Mouse (Mus musculus) kidney, adult 2 months (tissue): ENCODE results near the gene Ptn. TPM values are rescaled to one million over a fixed set of nuclear protein-coding genes. Genes with fewer than 3 reads are reported as not detected.

Source experiments
- DNase-seq: peaks from one replicate; pipeline ENCODE4 v3.0.0; 2021
- H3K27ac ChIP-seq: fragments of 200-500 bp; 2 replicates; pipeline ENCODE4 v1.5.1; 2012; ENCODE audit warnings: low read depth, low read length, control low read depth, inconsistent platforms; ENCODE audit not compliant: insufficient read depth
- H3K27me3 ChIP-seq: fragments of 200-500 bp; replicated peaks from 2 replicates; pipeline ENCODE4 v1.6.1; 2012; ENCODE audit warnings: mild to moderate bottlenecking, moderate library complexity, low read length, inconsistent platforms; ENCODE audit not compliant: control insufficient read depth, insufficient read depth
- H3K36me3 ChIP-seq: fragments of 200-500 bp; 2 replicates; pipeline ENCODE4 v1.6.1; 2012; ENCODE audit warnings: mild to moderate bottlenecking, moderate library complexity, low read length, inconsistent platforms; ENCODE audit not compliant: control insufficient read depth, insufficient read depth
- H3K4me1 ChIP-seq: fragments of 200-500 bp; 2 replicates; pipeline ENCODE4 v1.6.1; 2011; ENCODE audit warnings: low read length; ENCODE audit not compliant: control insufficient read depth, insufficient read depth
- H3K4me3 ChIP-seq: fragments of 200-500 bp; 2 replicates; pipeline ENCODE4 v1.5.1; 2011; ENCODE audit warnings: mild to moderate bottlenecking, low read depth, low read length, control low read depth; ENCODE audit not compliant: insufficient read depth
- CTCF ChIP-seq: fragments of 200-500 bp; conservative IDR thresholded peaks from 2 replicates; pipeline ENCODE4 v1.5.1; 2011; ENCODE audit warnings: low read depth, mild to moderate bottlenecking, control low read depth, low read length, moderate library complexity, mixed read lengths; ENCODE audit not compliant: insufficient read depth, insufficient read length
- POLR2A ChIP-seq: fragments of 200-500 bp; IDR thresholded peaks from one replicate; pipeline ENCODE4 v1.6.1; 2011; ENCODE audit warnings: low read depth, low read length, control low read depth
- WGBS: fragments of 180-500 bp; shearing (Covaris S2); methylation state at CpG from one replicate; pipeline ENCODE4 v1.1.7; 2018; 5-methylcytosine and 5-hydroxymethylcytosine counted together
- polyA plus RNA-seq: library from polyadenylated mRNA; depleted of rRNA; stranded (reverse); fragments of >200 nt; gene quantifications from 2 replicates; pipeline ENCODE4 v1.2.3, GENCODE M21; 2012; rRNA removed

Gene Ptn
- 1.6 TPM in 2 replicates for polyA plus RNA-seq

DNA sequence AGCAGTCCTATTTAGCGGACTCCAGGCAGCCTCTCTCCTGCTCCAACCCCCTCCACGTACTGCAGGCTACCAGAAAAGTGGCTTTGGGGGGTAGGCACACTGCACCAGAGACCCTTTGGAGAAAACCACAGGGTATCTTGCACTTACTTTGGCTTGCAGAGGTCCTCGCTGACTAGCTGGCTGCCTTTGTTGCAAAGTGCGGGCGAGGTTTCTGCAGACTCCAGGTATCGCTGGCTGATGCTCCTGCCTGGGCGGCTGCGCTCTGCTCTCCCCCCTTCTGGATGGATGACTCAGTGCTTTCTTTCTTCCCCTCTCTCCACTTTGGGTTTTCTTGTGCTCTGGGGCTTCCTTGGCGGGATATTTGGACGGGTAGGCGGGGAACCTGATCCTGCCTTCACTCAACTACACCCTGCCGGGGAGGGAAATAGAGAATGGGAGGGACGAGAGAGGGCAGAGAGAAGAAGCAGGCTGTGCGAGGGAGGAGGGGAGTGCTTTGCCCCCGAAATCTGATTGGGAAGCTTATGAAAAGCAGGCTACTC is at the start of gene Ptn:
Ptn (minus strand) TSS at position 474 of the 539 bp plus-strand sequence.
- no peaks in the 10 kb centered on the region for H3K36me3 ChIP-seq
- TF ChIP-seq CTCF (no peak), POLR2A (no peak)
- no peak within 1 kb of the TSS for H3K27ac ChIP-seq
- 9% methylated on average over 15 of the region's 15 CpGs for WGBS
- no peaks in the 10 kb centered on the region for H3K27me3 ChIP-seq
- H3K4me1 ChIP-seq: no peaks in the 10 kb centered on the region
- H3K4me3 ChIP-seq: peak within 1 kb of the TSS; percentile 18
- DNase-seq: no peak

DNA sequence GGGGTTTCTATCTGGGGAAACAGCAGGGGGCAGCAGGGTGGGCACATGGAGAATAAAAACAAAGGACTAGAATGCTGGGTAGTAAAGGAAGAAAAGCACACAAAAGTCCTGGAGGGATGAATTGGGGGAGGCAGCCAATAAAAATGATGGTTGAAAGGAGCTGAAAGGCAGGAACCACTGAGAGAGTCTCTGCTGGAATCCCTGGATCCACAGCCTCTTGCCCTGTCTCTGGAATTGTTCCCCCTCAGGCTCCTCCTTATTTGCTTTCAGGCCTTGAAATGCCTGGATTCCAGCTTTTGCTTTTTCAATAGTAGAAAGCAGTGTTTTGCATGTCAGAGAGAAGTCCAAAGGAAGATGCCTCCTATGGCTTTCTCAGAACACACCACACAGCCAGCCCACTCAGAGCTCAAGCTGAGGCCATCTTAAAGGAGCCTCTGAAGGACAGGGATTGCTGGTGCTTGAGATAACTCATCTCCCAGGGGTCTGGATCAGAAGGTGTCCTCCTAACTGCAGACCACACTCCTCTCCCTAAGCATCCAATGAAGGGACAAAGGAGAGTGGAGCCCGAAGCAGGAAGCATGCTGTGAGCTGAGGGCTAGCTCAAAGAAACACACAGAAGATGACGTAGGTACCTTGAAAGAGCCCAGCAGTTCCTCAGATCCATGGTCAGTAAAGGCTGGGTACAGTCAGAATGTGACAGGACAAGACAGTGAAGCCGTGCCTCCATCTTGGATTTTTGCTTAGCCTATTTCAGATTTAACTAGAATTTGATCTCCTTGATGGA is 48.4 kb upstream of the Ptn start:
- WGBS: 88% methylated on average over 3 of the region's 3 CpGs

DNA sequence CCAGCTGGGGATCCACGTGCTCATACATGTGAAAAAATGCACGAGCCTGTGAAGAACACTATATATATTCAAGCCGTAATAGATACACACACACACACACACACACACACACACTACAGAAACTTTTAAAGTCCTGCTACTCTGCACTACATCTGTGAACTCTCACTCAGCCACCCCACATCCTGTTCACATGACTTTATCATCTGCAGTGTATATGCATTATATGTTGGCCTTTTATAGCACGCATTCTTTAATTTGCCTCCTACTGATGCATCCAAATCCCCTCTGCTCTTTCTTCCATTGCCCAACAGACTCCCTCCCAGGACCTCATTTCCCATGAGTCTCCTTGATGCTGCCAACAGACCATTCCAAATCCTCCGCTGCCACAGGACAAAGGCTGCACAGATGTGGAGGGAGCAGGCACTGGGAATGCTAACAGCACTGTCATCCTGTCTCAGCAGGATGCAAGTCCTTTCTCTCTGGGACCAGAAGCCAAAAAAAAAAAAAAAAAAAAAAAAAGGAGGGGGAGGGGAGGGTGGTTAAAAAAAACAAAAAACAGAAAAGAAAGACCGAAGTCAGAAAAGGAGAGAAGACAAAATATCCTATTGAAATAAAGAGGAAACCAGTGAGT is 47.7 kb upstream of the Ptn start:
- DNase-seq: no peak
- TF ChIP-seq CTCF (no peak), POLR2A (no peak)
- H3K4me1 ChIP-seq: no peaks in the 10 kb centered on the region
- H3K4me3 ChIP-seq: no peak overlapping the region
- no peaks in the 10 kb centered on the region for H3K27me3 ChIP-seq
- no peaks in the 10 kb centered on the region for H3K36me3 ChIP-seq
- 61% methylated on average over 6 of the region's 6 CpGs for WGBS
- H3K27ac ChIP-seq: no peak overlapping the region

More for the DNA sequence above, 48.4 kb upstream of the Ptn start:
- TF ChIP-seq CTCF: no peak
- Histone ChIP-seq H3K4me1 (no peaks in the 10 kb centered on the region), H3K27ac (no peak overlapping the region), H3K4me3 (no peak overlapping the region), H3K27me3 (no peaks in the 10 kb centered on the region), H3K36me3 (no peaks in the 10 kb centered on the region)
- DNase-seq: no peak

- Histone ChIP-seq H3K4me1 (no peaks in the 10 kb centered on the region), H3K27ac (no peak overlapping the region), H3K4me3 (no peak overlapping the region), H3K27me3 (no peaks in the 10 kb centered on the region), H3K36me3 (no peaks in the 10 kb centered on the region)
- no peak for TF ChIP-seq CTCF
- no peak for TF ChIP-seq POLR2A
- DNase-seq: peak; percentile 32
- 67% methylated on average over 7 of the region's 7 CpGs for WGBS
Observed at GRCm38 (mm10) chr6:36850422-36851129, 40.6 kb upstream of the Ptn start.

DNA sequence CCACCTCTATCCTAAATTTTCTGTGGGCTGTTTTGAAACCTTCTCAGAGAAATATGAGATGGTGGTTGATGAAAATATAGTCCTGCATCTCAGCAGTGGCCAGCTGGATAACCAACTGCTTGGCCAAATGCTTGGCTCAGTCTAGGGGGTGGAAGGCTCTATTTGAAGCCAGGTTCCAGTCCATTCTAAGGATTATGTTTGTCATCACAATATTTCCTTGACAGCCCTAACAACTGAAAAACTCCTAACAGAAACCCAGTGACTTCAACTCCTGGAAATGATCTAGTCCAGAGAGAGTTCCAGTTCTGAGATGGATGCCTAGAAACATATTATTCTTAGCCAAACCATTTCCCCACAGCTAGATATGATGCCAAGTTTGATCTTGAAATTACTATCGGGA is 35.3 kb upstream of the Ptn start:
- no peak for DNase-seq
- no peaks in the 10 kb centered on the region for H3K36me3 ChIP-seq
- H3K4me1 ChIP-seq: no peaks in the 10 kb centered on the region
- no peak overlapping the region for H3K27ac ChIP-seq
- no peaks in the 10 kb centered on the region for H3K27me3 ChIP-seq
- no peak for TF ChIP-seq CTCF
- no peak for TF ChIP-seq POLR2A
- H3K4me3 ChIP-seq: no peak overlapping the region
- WGBS: 73% methylated on average over 1 of the region's 1 CpGs

DNA sequence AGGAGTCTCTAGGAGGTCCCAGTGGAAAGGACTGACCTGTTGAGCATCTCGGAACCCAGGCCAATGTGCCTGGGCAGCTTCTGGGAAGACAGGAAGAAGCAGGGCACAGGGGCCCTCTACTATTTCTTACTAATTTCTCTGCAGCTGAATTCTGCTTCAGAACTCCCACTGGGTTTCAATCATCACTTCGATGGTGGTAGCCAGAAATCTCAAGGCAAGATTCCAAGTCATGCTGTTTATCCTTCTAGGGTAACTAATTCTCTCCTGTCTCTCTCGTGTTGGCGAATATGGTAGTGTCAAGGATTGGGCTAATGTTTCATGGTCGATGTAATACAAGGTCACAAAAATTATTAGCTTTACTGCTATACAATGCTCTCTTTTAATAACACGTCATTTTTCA is 34.2 kb upstream of the Ptn start:
- TF ChIP-seq CTCF (no peak), POLR2A (no peak)
- DNase-seq: no peak
- Histone ChIP-seq H3K4me3 (no peak overlapping the region), H3K36me3 (no peaks in the 10 kb centered on the region), H3K27me3 (no peaks in the 10 kb centered on the region), H3K4me1 (no peaks in the 10 kb centered on the region), H3K27ac (no peak overlapping the region)
- 89% methylated on average over 6 of the region's 6 CpGs for WGBS

- TF ChIP-seq CTCF: no peak
- no peak for TF ChIP-seq POLR2A
- Histone ChIP-seq H3K4me3 (no peak overlapping the region), H3K36me3 (no peaks in the 10 kb centered on the region), H3K4me1 (no peaks in the 10 kb centered on the region), H3K27ac (no peak overlapping the region), H3K27me3 (no peaks in the 10 kb centered on the region)
- whole genome bisulfite sequencing: 85% methylated on average over 3 of the region's 3 CpGs
- no peak for DNase-seq
Observed at GRCm38 (mm10) chr6:36843031-36843488, 33.0 kb upstream of the Ptn start.
